Mouse (Mus musculus) erythroblast, embryonic 14.5 days (primary cell): ENCODE measurements around the gene Mettl13.

Source experiments
- GATA1 ChIP-seq: IDR thresholded peaks from 2 replicates; pipeline ENCODE4 v1.6.1; 2012; ENCODE audit warnings: low read length, inconsistent platforms, mixed read lengths
- TAL1 ChIP-seq: IDR thresholded peaks from 3 replicates; pipeline ENCODE4 v1.6.1; 2012; ENCODE audit warnings: low read length, inconsistent platforms, mixed read lengths

- TF ChIP-seq TAL1 (no peak), GATA1 (no peak)
Observed at GRCm38 (mm10) chr1:162548917-162549613, 714 bp upstream of the Mettl13 start.
